Mouse (Mus musculus) limb, embryonic 11.5 days (tissue): ENCODE results near the gene H2-Eb2. TPM values are rescaled to one million over a fixed set of nuclear protein-coding genes. Genes with fewer than 3 reads are reported as not detected.

Source experiments
- ATAC-seq: fragments of 200-750 bp; cut with Nextera tagmentation; 2 replicates; pipeline ENCODE4 v1.8.0; 2017; ENCODE audit warnings: low read depth; ENCODE audit not compliant: insufficient number of reproducible peaks, low FRiP score, low TSS enrichment
- DNase-seq: peaks from one replicate; pipeline ENCODE4 v3.0.0-alpha.2; 2015; ENCODE audit warnings: low spot score
- H3K27ac ChIP-seq: fragments of 300-500 bp; sonication (generic); replicated peaks from 2 replicates; pipeline ENCODE4 v1.5.1; 2014; ENCODE audit warnings: low read depth, mild to moderate bottlenecking, low read length
- H3K27me3 ChIP-seq: fragments of 300-500 bp; sonication (generic); 2 replicates; pipeline ENCODE4 v1.6.1; 2014; ENCODE audit warnings: mild to moderate bottlenecking, low read length, mixed read lengths; ENCODE audit not compliant: control insufficient read depth, insufficient read depth
- H3K36me3 ChIP-seq: fragments of 300-500 bp; sonication (generic); 2 replicates; pipeline ENCODE4 v1.6.1; 2014; ENCODE audit warnings: mild to moderate bottlenecking, low read length, moderate library complexity, mixed read lengths; ENCODE audit not compliant: control insufficient read depth, insufficient read depth
- H3K4me1 ChIP-seq: fragments of 300-500 bp; sonication (generic); 2 replicates; pipeline ENCODE4 v1.6.1; 2014; ENCODE audit warnings: low read length, mixed read lengths; ENCODE audit not compliant: control insufficient read depth, insufficient read depth
- H3K4me2 ChIP-seq: fragments of 300-500 bp; sonication (generic); 2 replicates; pipeline ENCODE4 v1.6.1; 2014; ENCODE audit warnings: low read depth, mild to moderate bottlenecking, moderate library complexity; ENCODE audit not compliant: severe bottlenecking
- H3K4me3 ChIP-seq: fragments of 300-500 bp; sonication (generic); 2 replicates; pipeline ENCODE4 v1.5.1; 2014; ENCODE audit warnings: low read depth, low read length
- H3K9ac ChIP-seq: fragments of 300-500 bp; sonication (generic); 2 replicates; pipeline ENCODE4 v1.6.1; 2014; ENCODE audit warnings: mild to moderate bottlenecking, low read length
- H3K9me3 ChIP-seq: fragments of 300-500 bp; sonication (generic); 2 replicates; pipeline ENCODE4 v1.6.1; 2016; ENCODE audit warnings: low read length; ENCODE audit not compliant: control insufficient read depth
- WGBS: fragments of 180-500 bp; shearing (Covaris S2); extraction: QIAGEN DNeasy Blood & Tissue Kit; methylation state at CpG from one replicate; pipeline ENCODE4 v1.1.7; 2014; 5-methylcytosine and 5-hydroxymethylcytosine counted together
- polyA plus RNA-seq: library from polyadenylated mRNA; unstranded; fragments of >200 nt; fragmentation: Nextera tagmentation; extraction: Ambion mirVana; gene quantifications from 2 replicates; pipeline ENCODE4 v1.2.1, GENCODE M21; 2014

The H2-Eb2 gene
- 0.07 and 0.10 TPM in 2 replicates for polyA plus RNA-seq

GRCm38 (mm10) chr17:34325436-34325835, at the start of gene H2-Eb2:
Gene H2-Eb2, plus strand, starts transcription at chr17:34325665.
- H3K4me1 ChIP-seq, result no peaks in the 10 kb centered on the region
- no peaks in the 10 kb centered on the region for H3K9me3 ChIP-seq
- no peaks in the 10 kb centered on the region for H3K36me3 ChIP-seq
- H3K4me3 ChIP-seq, result no peak within 1 kb of the TSS
- no peak for ATAC-seq
- WGBS, result 56% methylated on average over 4 of the region's 4 CpGs
- no peaks in the 10 kb centered on the region for H3K27me3 ChIP-seq
- H3K27ac ChIP-seq, result no peak within 1 kb of the TSS
- no peak within 1 kb of the TSS for H3K4me2 ChIP-seq
- no peak within 1 kb of the TSS for H3K9ac ChIP-seq
- no peak for DNase-seq

- Histone ChIP-seq H3K9me3 (no peaks in the 10 kb centered on the region), H3K36me3 (no peaks in the 10 kb centered on the region), H3K27ac (no peak overlapping the region), H3K4me1 (no peaks in the 10 kb centered on the region), H3K4me3 (no peak overlapping the region), H3K27me3 (no peaks in the 10 kb centered on the region), H3K9ac (no peak overlapping the region), H3K4me2 (no peak overlapping the region; the same call in 1 of the 2 replicates)
- DNase-seq, result no peak
- ATAC-seq, result no peak
- WGBS, result 79% methylated on average over 1 of the region's 1 CpGs
These were observed 44.9 kb upstream of the H2-Eb2 start for GRCm38 (mm10) chr17:34280499-34281038.

- H3K9me3 ChIP-seq, result no peaks in the 10 kb centered on the region
- no peaks in the 10 kb centered on the region for H3K36me3 ChIP-seq
- DNase-seq (no peak), ATAC-seq (no peak)
- H3K27ac ChIP-seq, result no peak overlapping the region
- H3K27me3 ChIP-seq, result no peaks in the 10 kb centered on the region
- H3K9ac ChIP-seq, result no peak overlapping the region
- H3K4me3 ChIP-seq, result no peak overlapping the region
- no peak overlapping the region for H3K4me2 ChIP-seq
- no peaks in the 10 kb centered on the region for H3K4me1 ChIP-seq
- WGBS, result 67% methylated on average over 1 of the region's 1 CpGs
These were observed 43.6 kb upstream of the H2-Eb2 start for GRCm38 (mm10) chr17:34281836-34282235.

GRCm38 (mm10) chr17:34285371-34285770, 40.1 kb upstream of the H2-Eb2 start:
- Histone ChIP-seq H3K4me1 (no peaks in the 10 kb centered on the region), H3K4me3 (no peak overlapping the region), H3K36me3 (no peaks in the 10 kb centered on the region), H3K9ac (no peak overlapping the region), H3K9me3 (no peaks in the 10 kb centered on the region), H3K27ac (no peak overlapping the region), H3K4me2 (no peak overlapping the region), H3K27me3 (no peaks in the 10 kb centered on the region)
- DNase-seq, result no peak
- WGBS, result 76% methylated on average over 4 of the region's 4 CpGs
- no peak for ATAC-seq

- Histone ChIP-seq H3K4me2 (no peak overlapping the region), H3K9ac (no peak overlapping the region), H3K9me3 (no peaks in the 10 kb centered on the region), H3K36me3 (no peaks in the 10 kb centered on the region), H3K27me3 (no peaks in the 10 kb centered on the region), H3K27ac (no peak overlapping the region), H3K4me1 (no peaks in the 10 kb centered on the region), H3K4me3 (no peak overlapping the region)
- 35% methylated on average over 4 of the region's 4 CpGs for WGBS
- peak; percentile 46 for DNase-seq
- no peak for ATAC-seq
These were observed 39.6 kb upstream of the H2-Eb2 start for GRCm38 (mm10) chr17:34285848-34286247.

GRCm38 (mm10) chr17:34286501-34286900, 39.0 kb upstream of the H2-Eb2 start:
- DNase-seq, result no peak

GRCm38 (mm10) chr17:34286999-34287398, 38.5 kb upstream of the H2-Eb2 start:
- no peaks in the 10 kb centered on the region for H3K36me3 ChIP-seq
- no peak overlapping the region for H3K9ac ChIP-seq
- no peak for ATAC-seq
- H3K4me3 ChIP-seq, result no peak overlapping the region
- 0 out of 2 replicates have a peak, but pooled peaks cover 3% of the 10 kb centered on the region for H3K4me1 ChIP-seq
- 71% methylated on average over 6 of the region's 6 CpGs for WGBS
- no peak for DNase-seq
- H3K27me3 ChIP-seq, result no peaks in the 10 kb centered on the region
- H3K9me3 ChIP-seq, result no peaks in the 10 kb centered on the region
- H3K27ac ChIP-seq, result no peak overlapping the region
- no peak overlapping the region for H3K4me2 ChIP-seq

More at GRCm38 (mm10) chr17:34286501-34286900, 39.0 kb upstream of the H2-Eb2 start:
- 82% methylated on average over 5 of the region's 5 CpGs for WGBS
- no peak for ATAC-seq
- Histone ChIP-seq H3K4me2 (no peak overlapping the region), H3K27me3 (no peaks in the 10 kb centered on the region), H3K4me1 (0 out of 2 replicates have a peak, but pooled peaks cover 1% of the 10 kb centered on the region), H3K4me3 (no peak overlapping the region), H3K36me3 (no peaks in the 10 kb centered on the region), H3K9ac (no peak overlapping the region), H3K27ac (no peak overlapping the region), H3K9me3 (no peaks in the 10 kb centered on the region)

- peak; percentile 67 for DNase-seq
These were observed 37.8 kb upstream of the H2-Eb2 start, which contains the start of gene H2-Aa for GRCm38 (mm10) chr17:34287648-34288047. Gene H2-Aa, minus strand, starts transcription at chr17:34287823.

GRCm38 (mm10) chr17:34288131-34288530, 37.3 kb upstream of the H2-Eb2 start:
- 0 out of 2 replicates have a peak, but pooled peaks cover 3% of the 10 kb centered on the region for H3K4me1 ChIP-seq
- no peak overlapping the region for H3K27ac ChIP-seq
- H3K27me3 ChIP-seq, result no peaks in the 10 kb centered on the region
- ATAC-seq, result no peak
- H3K36me3 ChIP-seq, result no peaks in the 10 kb centered on the region
- WGBS, result 82% methylated on average over 3 of the region's 3 CpGs
- no peak overlapping the region for H3K9ac ChIP-seq
- H3K4me3 ChIP-seq, result no peak overlapping the region
- H3K4me2 ChIP-seq, result no peak overlapping the region
- H3K9me3 ChIP-seq, result no peaks in the 10 kb centered on the region
- DNase-seq, result no peak

More at GRCm38 (mm10) chr17:34287648-34288047, 37.8 kb upstream of the H2-Eb2 start, which contains the start of gene H2-Aa:
- Histone ChIP-seq H3K4me1 (0 out of 2 replicates have a peak, but pooled peaks cover 3% of the 10 kb centered on the region), H3K4me3 (no peak within 1 kb of the TSS), H3K27ac (no peak within 1 kb of the TSS), H3K4me2 (no peak within 1 kb of the TSS), H3K36me3 (no peaks in the 10 kb centered on the region), H3K9ac (no peak within 1 kb of the TSS), H3K27me3 (no peaks in the 10 kb centered on the region), H3K9me3 (no peaks in the 10 kb centered on the region)
- ATAC-seq, result no peak
- WGBS, result 14% methylated on average over 8 of the region's 8 CpGs
